Mouse (Mus musculus) intestine, embryonic 15.5 days (tissue): ENCODE results near the gene Arl16. TPM values are rescaled to one million over a fixed set of nuclear protein-coding genes. Genes with fewer than 3 reads are reported as not detected.
A peak's percentile ranks its signal among the peaks of the same experiment; 100 is the strongest.
"Not testable (repeated sequence)": the region's sequence is repeated elsewhere in the genome, so short reads cannot be mapped to it uniquely, and the experiment has no call there.

Experiments used
- ATAC-seq: fragments of 200-750 bp; cut with Nextera tagmentation; 2 replicates; pipeline ENCODE4 v1.8.0; 2017; ENCODE audit warnings: moderate TSS enrichment, moderate library complexity
- H3K27ac ChIP-seq: fragments of 300-500 bp; sonication (generic); 2 replicates; pipeline ENCODE4 v1.5.1; 2015; ENCODE audit warnings: mild to moderate bottlenecking, inconsistent platforms
- H3K27me3 ChIP-seq: fragments of 300-500 bp; sonication (generic); replicated peaks from 2 replicates; pipeline ENCODE4 v1.6.1; 2015; ENCODE audit warnings: inconsistent platforms
- H3K36me3 ChIP-seq: fragments of 300-500 bp; sonication (generic); 2 replicates; pipeline ENCODE4 v1.6.1; 2015; ENCODE audit warnings: inconsistent platforms
- H3K4me1 ChIP-seq: fragments of 300-500 bp; sonication (generic); replicated peaks from 2 replicates; pipeline ENCODE4 v1.6.1; 2015; ENCODE audit warnings: inconsistent platforms
- H3K4me2 ChIP-seq: fragments of 300-500 bp; sonication (generic); replicated peaks from 2 replicates; pipeline ENCODE4 v1.6.1; 2015; ENCODE audit warnings: mild to moderate bottlenecking, inconsistent platforms
- H3K4me3 ChIP-seq: fragments of 300-500 bp; sonication (generic); replicated peaks from 2 replicates; pipeline ENCODE4 v1.5.1; 2015; ENCODE audit warnings: inconsistent platforms
- H3K9ac ChIP-seq: fragments of 300-500 bp; sonication (generic); 2 replicates; pipeline ENCODE4 v1.6.1; 2015; ENCODE audit warnings: inconsistent platforms
- H3K9me3 ChIP-seq: fragments of 300-500 bp; sonication (generic); 2 replicates; pipeline ENCODE4 v1.6.1; 2016; ENCODE audit warnings: inconsistent platforms
- WGBS: fragments of 180-500 bp; shearing (Covaris S2); methylation state at CpG from one replicate; pipeline ENCODE4 v1.1.7; 2015; 5-methylcytosine and 5-hydroxymethylcytosine counted together
- polyA plus RNA-seq: library from polyadenylated mRNA; unstranded; fragments of >200 nt; fragmentation: Nextera tagmentation; extraction: Ambion mirVana; gene quantifications from 2 replicates; pipeline ENCODE4 v1.2.1, GENCODE M21; 2015

Arl16 gene
- 34.7 and 36.5 TPM in 2 replicates for polyA plus RNA-seq

DNA sequence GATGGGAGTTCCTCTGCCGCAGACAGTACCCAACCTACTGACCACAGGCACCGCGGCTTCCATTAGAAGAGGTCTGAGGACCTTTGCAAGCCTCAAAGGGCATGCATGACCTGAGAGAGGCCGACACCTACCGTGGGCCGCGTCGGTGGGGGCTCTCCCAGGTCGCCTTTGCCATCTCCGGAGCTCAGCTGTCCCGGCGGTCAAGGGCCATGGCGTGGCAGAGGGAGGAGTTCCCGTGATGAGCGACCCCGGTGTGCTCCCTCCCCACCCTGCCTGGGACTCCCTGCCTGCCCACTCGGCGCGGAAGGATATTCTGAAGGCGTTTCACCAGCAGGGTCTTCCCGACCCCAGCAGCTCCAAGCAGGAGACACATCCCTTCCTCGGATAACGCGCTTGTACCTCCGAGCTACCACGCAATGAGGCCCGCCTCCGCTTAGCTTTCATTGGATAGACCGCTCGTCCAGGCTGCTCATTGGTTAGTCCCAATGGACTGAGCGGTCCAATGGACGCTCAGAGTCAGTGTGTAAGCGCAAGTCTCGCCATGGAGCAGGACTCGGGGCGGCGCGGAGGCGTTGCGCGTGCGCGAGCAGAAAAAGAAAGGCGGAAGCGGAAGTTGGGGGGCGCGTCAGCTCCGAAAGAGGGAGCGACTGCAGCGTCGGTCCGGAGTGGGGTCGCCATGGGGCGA lies at the start of gene Arl16:
Gene Arl16 (minus strand): TSS at position 557 of the 685 bp plus-strand sequence.
- ATAC-seq = peak; percentile 100
- peak within 1 kb of the TSS; percentile 90 for H3K4me2 ChIP-seq
- no peaks in the 10 kb centered on the region for H3K27me3 ChIP-seq
- WGBS = under 1% methylated on average over 53 of the region's 54 CpGs
- no peaks in the 10 kb centered on the region for H3K9me3 ChIP-seq
- peaks cover 20% of the 10 kb centered on the region for H3K4me1 ChIP-seq
- peak within 1 kb of the TSS; percentile 86 for H3K4me3 ChIP-seq
- H3K36me3 ChIP-seq = peaks cover 32% of the 10 kb centered on the region
- peak within 1 kb of the TSS; percentile 81 for H3K9ac ChIP-seq
- H3K27ac ChIP-seq = peak within 1 kb of the TSS; percentile 56

DNA sequence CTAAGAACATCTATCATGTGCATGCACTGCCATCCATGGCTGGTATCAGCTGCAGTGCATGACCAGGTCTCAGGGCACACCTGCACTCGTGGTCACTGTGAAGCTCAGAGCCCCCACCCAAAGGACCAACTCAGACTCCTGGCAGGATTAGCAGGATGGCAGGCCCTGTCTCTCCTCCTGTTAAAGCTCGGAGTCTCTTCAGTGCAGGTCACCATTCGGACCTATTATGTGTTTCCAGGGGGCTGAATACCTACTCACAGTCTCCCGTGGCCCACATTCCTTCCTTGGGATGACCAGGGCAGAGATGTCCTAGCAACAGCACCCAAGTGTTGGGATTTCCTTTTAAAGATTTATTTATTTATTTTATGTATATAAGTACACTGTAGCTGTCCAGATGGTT lies 49.7 kb upstream of the Arl16 start:
- no peaks in the 10 kb centered on the region for H3K27me3 ChIP-seq
- peaks cover 15% of the 10 kb centered on the region for H3K4me1 ChIP-seq
- H3K9ac ChIP-seq = no peak overlapping the region
- H3K4me3 ChIP-seq = no peak overlapping the region
- H3K36me3 ChIP-seq = no peaks in the 10 kb centered on the region
- ATAC-seq = no peak
- no peak overlapping the region for H3K27ac ChIP-seq
- 75% methylated on average over 4 of the region's 4 CpGs for WGBS
- H3K4me2 ChIP-seq = no peak overlapping the region
- no peaks in the 10 kb centered on the region for H3K9me3 ChIP-seq

DNA sequence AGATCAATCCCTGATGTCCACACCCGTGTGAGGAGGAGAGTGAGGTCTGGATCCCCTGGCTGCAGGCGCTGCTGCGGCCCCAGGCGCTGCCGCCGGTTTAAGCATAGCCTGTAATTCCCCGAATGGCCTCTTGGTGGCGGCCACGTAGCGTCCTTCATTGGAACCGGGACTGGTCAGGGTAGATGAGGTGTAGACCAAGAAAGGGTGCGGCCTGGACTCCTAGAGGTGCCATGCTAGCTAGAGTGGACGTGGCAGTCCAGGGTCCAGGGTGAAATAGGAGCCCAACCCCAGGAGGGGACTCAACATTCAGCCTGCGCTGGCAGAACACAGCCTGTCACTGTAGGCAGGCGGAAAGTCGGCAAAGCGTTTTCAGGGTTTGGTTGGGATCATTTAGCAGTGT lies 48.2 kb upstream of the Arl16 start:
- H3K9ac ChIP-seq = no peak overlapping the region
- H3K27ac ChIP-seq = no peak overlapping the region

GRCm38 (mm10) chr11:120514262-120514661 lies 46.9 kb upstream of the Arl16 start:
- ATAC-seq, H3K4me3 ChIP-seq, H3K4me2 ChIP-seq, H3K27ac ChIP-seq, H3K9ac ChIP-seq, H3K36me3 ChIP-seq, H3K9me3 ChIP-seq, H3K27me3 ChIP-seq: not testable (repeated sequence)
- WGBS = 95% methylated on average over 2 of the region's 2 CpGs
- peaks cover 18% of the 10 kb centered on the region for H3K4me1 ChIP-seq

More for the DNA sequence above, 48.2 kb upstream of the Arl16 start:
- Histone ChIP-seq H3K4me3 (no peak overlapping the region), H3K36me3 (no peaks in the 10 kb centered on the region), H3K4me2 (0 out of 2 replicates have a peak overlapping the region, but pooled peaks have one; percentile 25), H3K9me3 (no peaks in the 10 kb centered on the region), H3K4me1 (peaks cover 18% of the 10 kb centered on the region), H3K27me3 (no peaks in the 10 kb centered on the region)
- ATAC-seq = peak; percentile 73
- 15% methylated on average over 17 of the region's 17 CpGs for WGBS

- no peak for ATAC-seq
- WGBS = 39% methylated on average over 6 of the region's 6 CpGs
- H3K36me3 ChIP-seq = no peaks in the 10 kb centered on the region
- no peak overlapping the region for H3K9ac ChIP-seq
- no peak overlapping the region for H3K27ac ChIP-seq
- H3K4me2 ChIP-seq = no peak overlapping the region
- no peaks in the 10 kb centered on the region for H3K9me3 ChIP-seq
- H3K27me3 ChIP-seq = no peaks in the 10 kb centered on the region
- no peak overlapping the region for H3K4me3 ChIP-seq
- H3K4me1 ChIP-seq = peaks cover 15% of the 10 kb centered on the region
Measured at GRCm38 (mm10) chr11:120512790-120513453, 45.5 kb upstream of the Arl16 start.

DNA sequence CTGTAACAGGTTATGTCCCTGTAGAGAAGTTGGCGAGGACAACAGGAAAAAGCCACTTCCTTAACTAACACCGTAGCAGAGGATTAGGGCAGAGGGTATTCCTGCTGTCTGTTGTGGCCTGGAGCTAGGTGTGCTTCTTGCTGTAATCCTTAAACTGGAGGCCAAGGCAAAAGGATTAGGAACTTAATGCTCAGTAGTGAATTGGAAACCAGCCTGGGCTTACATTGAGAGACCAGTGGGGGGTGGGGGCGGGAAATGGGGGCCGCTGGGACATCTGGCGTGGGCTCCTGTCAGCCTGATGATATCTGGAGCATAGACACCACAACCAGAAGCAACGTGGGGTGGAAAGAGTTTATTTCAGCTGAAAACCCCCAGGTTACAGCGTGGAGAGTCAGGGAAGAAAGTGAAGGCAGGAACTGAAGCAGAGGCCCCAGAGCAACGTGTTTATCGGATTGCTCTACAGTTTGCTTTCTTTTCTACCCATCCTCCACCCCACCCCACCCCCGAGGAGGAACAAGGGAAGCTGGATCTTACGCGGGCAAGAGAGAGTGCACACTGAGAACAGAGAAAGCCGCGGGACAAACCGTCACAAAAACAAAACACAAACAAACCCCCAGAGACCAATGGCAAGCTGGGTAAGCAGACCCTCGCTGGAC lies 43.1 kb upstream of the Arl16 start:
- 8% methylated on average over 16 of the region's 16 CpGs for WGBS
- H3K27ac ChIP-seq = peak overlapping the region; percentile 59
- no peaks in the 10 kb centered on the region for H3K9me3 ChIP-seq
- peak overlapping the region; percentile 14; the same call in 1 of the 2 replicates for H3K4me3 ChIP-seq
- H3K27me3 ChIP-seq = no peaks in the 10 kb centered on the region
- no peak for ATAC-seq
- H3K4me2 ChIP-seq = peak overlapping the region; percentile 56
- no peaks in the 10 kb centered on the region for H3K36me3 ChIP-seq
- H3K9ac ChIP-seq = peak overlapping the region; percentile 4; the same call in 1 of the 2 replicates
- peaks cover 19% of the 10 kb centered on the region for H3K4me1 ChIP-seq

DNA sequence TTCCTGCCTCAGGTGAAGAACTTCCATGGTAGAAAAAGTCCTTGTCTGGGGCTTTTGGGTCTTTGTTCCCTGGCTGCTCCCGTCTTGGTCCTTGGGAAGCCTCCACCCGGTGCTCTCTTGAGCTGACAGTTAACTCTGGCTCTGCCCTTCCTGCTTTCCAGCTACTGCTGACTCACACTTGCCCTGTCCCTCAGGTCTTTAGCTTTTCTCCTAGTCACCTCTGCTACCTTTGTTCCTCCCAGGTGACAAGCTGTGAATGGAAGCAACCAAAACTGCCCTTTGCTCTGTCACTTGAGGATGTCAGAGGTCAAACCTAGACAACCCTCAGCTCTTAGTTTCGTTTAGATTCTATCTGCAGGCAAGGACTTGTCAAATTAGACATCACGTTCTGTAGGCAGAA lies 42.5 kb upstream of the Arl16 start:
- Histone ChIP-seq H3K27me3 (no peaks in the 10 kb centered on the region), H3K27ac (peak overlapping the region; percentile 59), H3K36me3 (no peaks in the 10 kb centered on the region), H3K9ac (no peak overlapping the region), H3K4me2 (peak overlapping the region; percentile 56; the same call in 1 of the 2 replicates), H3K4me3 (no peak overlapping the region), H3K9me3 (no peaks in the 10 kb centered on the region), H3K4me1 (peaks cover 18% of the 10 kb centered on the region)
- ATAC-seq = 0 out of 2 replicates have a peak, but pooled peaks have one; percentile 27
- WGBS = 43% methylated on average over 4 of the region's 4 CpGs

DNA sequence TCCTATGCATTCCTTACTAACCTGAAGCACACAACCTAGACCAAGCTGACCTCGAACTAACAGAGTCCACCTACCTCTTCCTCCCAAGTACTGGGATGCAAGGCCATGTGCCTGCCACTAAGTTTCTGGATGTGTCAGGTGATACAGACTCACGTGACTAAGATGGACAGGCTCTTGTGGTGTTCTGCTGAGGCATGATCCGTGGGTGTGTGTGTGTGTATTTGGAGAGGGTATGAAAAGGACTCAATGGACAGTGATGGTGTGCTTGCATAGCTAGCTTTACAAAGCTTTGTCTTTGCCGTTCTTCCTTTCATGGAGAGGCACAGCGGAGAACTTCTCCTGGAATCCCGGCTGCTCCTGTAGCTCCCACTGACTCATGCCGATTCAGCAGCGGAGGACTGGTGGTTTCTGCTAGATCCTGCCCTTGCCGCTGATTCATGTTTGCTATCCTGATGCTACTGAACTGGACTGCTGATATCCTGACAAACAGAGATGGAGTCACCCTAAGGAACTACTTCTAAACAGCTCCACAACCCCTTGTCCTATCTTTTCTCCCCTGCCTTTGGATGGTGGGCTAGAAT lies 41.0 kb upstream of the Arl16 start:
- H3K9me3 ChIP-seq = no peaks in the 10 kb centered on the region
- ATAC-seq = peak; percentile 35
- H3K4me3 ChIP-seq = no peak overlapping the region
- H3K4me1 ChIP-seq = peaks cover 18% of the 10 kb centered on the region
- 76% methylated on average over 9 of the region's 9 CpGs for WGBS
- H3K27me3 ChIP-seq = no peaks in the 10 kb centered on the region
- H3K9ac ChIP-seq = no peak overlapping the region
- H3K27ac ChIP-seq = 0 out of 2 replicates have a peak overlapping the region, but pooled peaks have one; percentile 36
- H3K4me2 ChIP-seq = no peak overlapping the region
- no peaks in the 10 kb centered on the region for H3K36me3 ChIP-seq

DNA sequence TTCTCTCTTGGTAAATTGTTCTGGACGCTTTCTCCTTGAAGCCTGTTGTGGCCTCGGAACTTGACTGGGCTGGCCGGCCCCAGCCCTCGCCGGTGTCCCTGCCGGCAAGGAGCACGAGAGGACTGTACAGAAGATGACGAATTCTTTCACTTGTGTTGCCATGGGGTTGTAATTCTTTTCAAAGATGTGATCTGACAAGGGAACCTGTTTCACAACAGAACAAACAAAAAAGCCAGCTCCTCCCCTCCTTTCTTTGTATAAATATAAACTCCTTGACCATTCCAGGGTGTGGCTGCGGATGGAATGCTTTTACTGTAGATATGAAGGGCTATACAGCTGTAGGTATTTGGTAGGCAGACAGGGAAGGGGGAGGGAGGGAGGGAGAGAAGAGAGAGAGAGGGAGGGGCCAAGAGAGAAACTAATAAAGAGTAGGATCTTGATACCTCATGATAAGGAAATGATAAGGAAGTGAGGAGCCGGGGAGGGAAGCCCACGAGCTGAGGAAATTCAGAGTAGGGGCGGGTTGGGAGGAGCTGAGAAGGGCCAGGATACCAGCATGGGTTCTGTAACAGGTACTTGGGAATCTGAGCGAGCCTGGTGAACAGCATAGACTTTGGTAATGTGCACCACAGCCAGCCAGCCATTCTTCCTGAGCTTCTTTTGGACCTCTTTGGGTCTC lies 40.3 kb upstream of the Arl16 start:
- Histone ChIP-seq H3K4me1 (peaks cover 18% of the 10 kb centered on the region), H3K27ac (peak overlapping the region; percentile 36), H3K27me3 (no peaks in the 10 kb centered on the region), H3K4me3 (no peak overlapping the region), H3K9ac (0 out of 2 replicates have a peak overlapping the region, but pooled peaks have one; percentile 8), H3K36me3 (no peaks in the 10 kb centered on the region), H3K9me3 (no peaks in the 10 kb centered on the region), H3K4me2 (peak overlapping the region; percentile 37)
- ATAC-seq = peak; percentile 84
- WGBS = 50% methylated on average over 13 of the region's 13 CpGs

DNA sequence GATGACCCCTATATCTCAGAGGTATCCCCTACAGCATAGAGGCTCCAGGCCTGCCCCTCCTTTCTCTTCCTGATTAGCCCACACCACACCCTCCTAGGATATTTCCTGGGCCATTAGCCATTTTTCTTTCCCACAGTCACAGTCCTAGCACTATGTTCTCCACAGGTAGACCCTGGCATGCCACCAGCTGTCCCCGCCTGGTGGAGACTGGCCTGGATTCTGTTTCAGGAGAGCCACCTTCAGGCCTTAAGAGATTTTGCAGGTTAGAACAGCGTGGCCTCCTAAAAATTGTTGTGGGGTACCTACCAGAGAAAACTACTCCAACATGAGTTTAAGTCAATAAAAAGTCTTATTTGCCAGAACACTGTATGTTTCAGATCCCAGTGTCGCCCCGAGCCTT lies 39.5 kb upstream of the Arl16 start:
- 55% methylated on average over 4 of the region's 4 CpGs for WGBS
- peak overlapping the region; percentile 33 for H3K27ac ChIP-seq
- peak overlapping the region; percentile 37; the same call in 1 of the 2 replicates for H3K4me2 ChIP-seq
- H3K4me1 ChIP-seq = peaks cover 18% of the 10 kb centered on the region
- ATAC-seq = peak; percentile 20; the same call in 1 of the 2 replicates
- 0 out of 2 replicates have a peak overlapping the region, but pooled peaks have one; percentile 8 for H3K9ac ChIP-seq
- no peaks in the 10 kb centered on the region for H3K27me3 ChIP-seq
- no peaks in the 10 kb centered on the region for H3K9me3 ChIP-seq
- H3K36me3 ChIP-seq = no peaks in the 10 kb centered on the region
- H3K4me3 ChIP-seq = no peak overlapping the region

DNA sequence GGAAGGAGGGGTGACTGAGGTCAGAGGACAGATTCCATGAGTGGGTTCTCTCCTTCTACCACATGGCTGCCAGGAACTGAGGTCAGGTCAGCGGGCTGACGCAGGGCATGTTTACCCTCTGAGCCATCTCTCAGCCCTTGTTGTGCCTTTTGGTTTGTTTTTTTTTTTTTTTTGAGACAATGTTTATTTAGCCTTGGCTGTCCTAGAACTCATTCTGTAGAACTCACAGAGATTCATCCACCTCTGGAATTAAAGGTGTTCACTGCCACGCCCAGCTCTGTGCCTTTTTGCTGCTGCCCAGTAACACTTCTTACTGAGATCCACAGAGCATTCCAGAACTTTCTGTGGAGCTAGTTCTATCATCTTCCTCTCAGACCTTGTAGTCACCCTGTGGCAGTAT lies 38.3 kb upstream of the Arl16 start:
- Histone ChIP-seq H3K4me3 (no peak overlapping the region), H3K9me3 (no peaks in the 10 kb centered on the region), H3K4me2 (no peak overlapping the region), H3K27ac (no peak overlapping the region), H3K9ac (no peak overlapping the region), H3K36me3 (no peaks in the 10 kb centered on the region), H3K27me3 (no peaks in the 10 kb centered on the region), H3K4me1 (peaks cover 20% of the 10 kb centered on the region)
- 89% methylated on average over 3 of the region's 3 CpGs for WGBS
- no peak for ATAC-seq
